Mouse (Mus musculus) C2C12 (cell line): ENCODE measurements around the gene Foxl2. TPM values are rescaled to one million over a fixed set of nuclear protein-coding genes. Genes with fewer than 3 reads are reported as not detected.

Source experiments
- H3K27me3 ChIP-seq: one replicate; pipeline ENCODE4 v1.6.1; 2011; ENCODE audit not compliant: control insufficient read depth, insufficient read depth, insufficient read length
- H3K36me3 ChIP-seq: one replicate; pipeline ENCODE4 v1.6.1; 2011; ENCODE audit not compliant: control insufficient read depth, insufficient read depth
- H3K4me3 ChIP-seq: one replicate; pipeline ENCODE4 v1.5.1; 2011; ENCODE audit warnings: mild to moderate bottlenecking, control low read depth; ENCODE audit not compliant: poor library complexity, insufficient read depth, severe bottlenecking
- H3K79me2 ChIP-seq: one replicate; pipeline ENCODE4 v1.6.1; 2011; ENCODE audit not compliant: control insufficient read depth, insufficient read depth
- H3K79me3 ChIP-seq: one replicate; pipeline ENCODE4 v1.6.1; 2011; ENCODE audit warnings: low read depth, control low read depth
- H3ac ChIP-seq: one replicate; pipeline ENCODE3; 2011; ENCODE audit warnings: low read depth; ENCODE audit not compliant: control insufficient read depth, insufficient read length
- CEBPB ChIP-seq: IDR thresholded peaks from one replicate; pipeline ENCODE4 v1.6.1; 2011; ENCODE audit warnings: low read depth, mild to moderate bottlenecking, control low read depth, moderate library complexity
- CTCF ChIP-seq: IDR thresholded peaks from one replicate; pipeline ENCODE4 v1.5.1; 2011; ENCODE audit not compliant: control insufficient read depth, insufficient read depth, insufficient read length
- FOSL1 ChIP-seq: IDR thresholded peaks from one replicate; pipeline ENCODE4 v1.8.0; 2011; ENCODE audit warnings: mild to moderate bottlenecking, low read length; ENCODE audit not compliant: poor library complexity, insufficient read depth, severe bottlenecking
- MAX ChIP-seq: IDR thresholded peaks from one replicate; pipeline ENCODE4 v1.6.1; 2011; ENCODE audit warnings: mild to moderate bottlenecking, control low read depth
- MYOD1 ChIP-seq: IDR thresholded peaks from one replicate; pipeline ENCODE4 v1.6.1; 2011; ENCODE audit warnings: low read depth; ENCODE audit not compliant: control insufficient read depth, insufficient read length
- MYOG ChIP-seq: IDR thresholded peaks from one replicate; pipeline ENCODE4 v1.6.1; 2011; ENCODE audit not compliant: control insufficient read depth, insufficient read length; ENCODE audit errors: extremely low read depth
- USF1 ChIP-seq: IDR thresholded peaks from one replicate; pipeline ENCODE4 v1.6.1; 2011; ENCODE audit warnings: low read depth, mild to moderate bottlenecking, control low read depth, moderate library complexity
- polyA plus RNA-seq: library from polyadenylated mRNA; unstranded; fragments of >200 nt; fragmentation: generic; extraction: Trizol; gene quantifications from one replicate; pipeline ENCODE4 v1.2.1, GENCODE M21; 2012; ENCODE audit warnings: missing spikeins

The Foxl2 gene
- polyA plus RNA-seq, 1 experiment, result 0.01 TPM

DNA sequence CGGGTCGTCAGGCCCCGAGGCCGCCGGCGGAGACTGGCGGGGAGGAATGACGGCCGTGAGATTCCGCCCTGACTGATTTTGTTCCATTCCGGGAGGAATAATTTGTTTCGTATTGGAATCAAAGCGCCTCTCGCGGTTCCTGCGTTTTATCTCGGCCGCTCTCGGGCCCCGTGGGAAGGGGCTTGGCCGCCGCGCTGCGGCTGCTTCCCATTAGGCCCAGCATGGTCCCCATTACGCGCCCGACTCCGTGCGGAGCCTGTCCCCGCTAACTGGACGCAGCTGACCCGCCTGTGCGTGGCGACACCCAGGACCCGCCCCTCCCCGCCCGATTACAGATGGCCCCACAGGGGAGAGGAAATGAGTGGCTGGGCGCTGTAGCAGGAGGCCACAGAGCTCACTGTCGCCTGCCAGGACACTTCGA, 18.0 kb downstream of the Foxl2 start:
- no peaks in the 10 kb centered on the region for H3K79me3 ChIP-seq
- peaks cover 26% of the 10 kb centered on the region for H3K27me3 ChIP-seq
- no peak overlapping the region for H3K4me3 ChIP-seq
- H3K36me3 ChIP-seq, result no peaks in the 10 kb centered on the region
- no peaks in the 10 kb centered on the region for H3K79me2 ChIP-seq
- TF ChIP-seq MYOG, result no peak
- no peak for TF ChIP-seq MYOD1
- peak overlapping the region; percentile 44 for H3ac ChIP-seq

DNA sequence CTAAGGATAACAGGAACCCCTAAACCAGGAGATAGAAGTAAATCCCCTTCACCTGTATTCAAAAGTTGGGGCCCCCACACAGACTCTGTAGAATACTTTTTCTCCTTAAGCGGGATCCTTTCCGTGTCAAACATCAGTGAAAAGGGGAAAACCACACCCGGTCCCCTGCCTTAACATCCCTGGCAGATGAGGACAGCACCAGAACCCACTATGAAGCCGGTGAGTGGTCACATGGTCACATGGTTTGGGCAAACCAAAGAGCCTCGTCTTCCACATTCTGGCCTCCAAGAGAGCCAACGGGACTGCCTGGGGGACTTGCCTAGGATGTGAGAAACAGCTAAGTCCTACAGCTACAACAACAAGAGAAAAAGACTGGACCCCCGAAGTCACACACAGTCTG, 18.5 kb downstream of the Foxl2 start:
- Histone ChIP-seq H3K36me3 (no peaks in the 10 kb centered on the region), H3ac (no peak overlapping the region), H3K4me3 (no peak overlapping the region), H3K79me2 (no peaks in the 10 kb centered on the region), H3K79me3 (no peaks in the 10 kb centered on the region), H3K27me3 (peaks cover 26% of the 10 kb centered on the region)
- TF ChIP-seq USF1 (no peak), MYOD1 (no peak), MAX (no peak), MYOG (no peak), FOSL1 (no peak), CEBPB (no peak), CTCF (no peak)

DNA sequence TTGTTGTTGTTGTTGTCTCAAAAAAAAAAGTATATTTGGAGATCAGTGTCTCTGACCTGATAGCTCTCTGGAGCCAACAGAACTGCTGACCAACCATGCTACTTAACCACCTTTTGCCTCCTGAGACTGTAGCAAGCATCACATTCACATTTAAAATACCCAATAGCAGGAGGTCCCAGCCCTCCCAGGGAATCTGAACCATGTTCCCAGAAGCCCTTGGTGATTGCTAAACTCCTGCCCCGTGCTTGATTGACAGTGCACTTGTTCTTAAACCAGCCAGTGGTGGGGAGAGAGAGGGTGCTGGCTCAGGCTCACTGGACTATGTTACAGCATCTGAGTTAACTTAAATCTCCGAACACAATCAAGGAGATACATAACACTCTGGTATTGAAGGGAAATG, 19.8 kb downstream of the Foxl2 start:
- TF ChIP-seq CEBPB, result no peak
- TF ChIP-seq MYOD1, result no peak
- no peak for TF ChIP-seq MAX
- no peak for TF ChIP-seq USF1
- no peak for TF ChIP-seq CTCF
- TF ChIP-seq FOSL1, result no peak
- no peak for TF ChIP-seq MYOG
- H3K4me3 ChIP-seq, result no peak overlapping the region
- peaks cover 26% of the 10 kb centered on the region for H3K27me3 ChIP-seq
- no peaks in the 10 kb centered on the region for H3K36me3 ChIP-seq
- no peaks in the 10 kb centered on the region for H3K79me3 ChIP-seq
- H3K79me2 ChIP-seq, result no peaks in the 10 kb centered on the region
- no peak overlapping the region for H3ac ChIP-seq

DNA sequence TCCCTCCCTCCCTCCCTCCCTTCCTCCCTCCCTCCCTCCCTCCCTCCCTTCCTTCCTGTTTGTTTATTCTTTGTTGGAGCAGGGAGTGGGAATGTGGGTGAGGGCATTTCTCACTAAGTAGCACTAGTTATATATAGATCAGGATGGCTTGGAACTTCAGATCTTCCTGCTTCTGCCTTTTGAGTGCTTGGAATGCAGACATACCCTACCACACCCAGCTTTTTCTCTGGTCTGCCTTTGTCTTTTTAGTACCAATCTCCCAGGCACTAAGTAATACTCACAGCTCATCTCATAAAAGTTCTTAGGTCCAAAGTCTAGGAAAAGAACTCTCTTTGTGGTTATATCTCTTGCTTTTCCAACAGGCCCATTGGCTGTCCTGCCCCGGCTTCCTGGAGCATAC, 21.0 kb downstream of the Foxl2 start:
- Histone ChIP-seq H3ac (no peak overlapping the region), H3K79me3 (no peaks in the 10 kb centered on the region), H3K4me3 (no peak overlapping the region), H3K36me3 (no peaks in the 10 kb centered on the region), H3K27me3 (peaks cover 21% of the 10 kb centered on the region), H3K79me2 (no peaks in the 10 kb centered on the region)
- TF ChIP-seq MYOG, result no peak
- no peak for TF ChIP-seq CEBPB
- TF ChIP-seq MYOD1, result no peak
- no peak for TF ChIP-seq USF1
- TF ChIP-seq FOSL1, result no peak
- TF ChIP-seq CTCF, result no peak
- no peak for TF ChIP-seq MAX

DNA sequence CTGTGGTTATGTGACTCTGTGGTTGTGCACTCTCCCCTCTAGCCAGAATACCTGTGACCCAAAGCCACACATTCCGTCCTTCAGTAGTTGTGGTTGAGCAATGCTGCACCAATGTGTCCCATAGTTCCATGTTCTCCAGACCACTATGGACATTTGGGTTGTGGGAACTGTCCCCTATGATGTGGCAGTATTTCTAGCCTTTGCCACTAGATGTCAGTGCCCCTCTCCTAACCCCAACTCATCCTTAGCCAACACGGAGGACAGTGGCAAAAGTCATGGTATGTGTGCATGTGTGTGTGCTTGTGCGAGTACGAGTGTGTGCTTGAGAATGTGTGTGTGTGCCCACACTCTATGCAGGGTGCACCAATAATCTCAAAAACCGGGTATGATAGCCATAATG, 21.4 kb downstream of the Foxl2 start:
- H3K79me2 ChIP-seq, result no peaks in the 10 kb centered on the region
- H3K79me3 ChIP-seq, result no peaks in the 10 kb centered on the region
- H3ac ChIP-seq, result no peak overlapping the region
- TF ChIP-seq CEBPB (peak; percentile 34), CTCF (peak; percentile 37), MAX (no peak)
- no peak overlapping the region for H3K4me3 ChIP-seq
- H3K27me3 ChIP-seq, result peaks cover 21% of the 10 kb centered on the region
- H3K36me3 ChIP-seq, result no peaks in the 10 kb centered on the region

DNA sequence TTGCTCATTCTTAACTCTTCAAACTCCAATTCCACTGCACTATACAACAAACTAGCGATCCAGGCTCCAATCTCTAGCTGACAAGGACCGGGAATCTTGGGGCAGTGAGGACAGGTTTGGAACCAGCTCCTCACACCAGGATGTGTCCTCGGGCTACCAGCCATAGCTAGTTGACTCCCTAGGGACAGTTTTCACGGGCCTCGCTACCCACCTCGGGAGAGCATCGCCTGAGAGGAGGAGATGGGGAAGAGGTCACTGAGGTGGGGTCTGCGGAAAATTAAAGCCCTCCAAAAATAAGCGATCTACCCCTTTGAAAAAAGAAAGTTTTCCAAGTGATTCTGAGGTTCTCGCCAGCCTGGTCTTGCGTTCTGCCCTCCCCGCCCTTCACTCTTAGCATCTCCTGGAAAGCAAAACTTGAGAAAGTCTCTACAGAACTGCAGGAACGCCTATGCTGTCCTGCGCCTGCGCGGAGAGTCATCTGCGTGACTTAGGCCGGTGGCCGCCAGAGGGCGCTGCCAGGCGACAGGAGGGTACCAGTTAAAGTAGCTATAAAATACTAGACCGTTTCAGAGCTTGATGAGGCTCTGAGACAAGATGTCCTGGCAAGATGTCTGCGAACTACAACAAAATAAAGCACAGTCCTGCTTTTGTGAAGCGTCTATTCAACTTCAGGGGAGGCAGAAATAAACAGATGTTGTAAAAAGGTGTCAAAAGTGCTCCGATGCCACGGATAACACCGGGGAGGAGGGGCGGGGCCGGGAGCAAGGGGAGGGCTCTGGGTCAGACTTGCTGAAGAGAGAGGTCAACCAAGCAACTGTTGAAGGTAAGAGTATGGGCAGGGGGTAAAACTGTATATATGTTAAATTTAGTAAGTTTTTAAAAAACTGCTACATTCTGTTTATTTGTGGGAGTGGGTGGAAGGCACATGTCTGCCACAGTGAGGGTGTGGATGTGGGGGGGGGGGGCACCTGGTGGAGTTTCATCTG, 24.6 kb downstream of the Foxl2 start:
- Histone ChIP-seq H3K79me3 (no peaks in the 10 kb centered on the region), H3ac (no peak overlapping the region), H3K27me3 (no peaks in the 10 kb centered on the region), H3K79me2 (no peaks in the 10 kb centered on the region), H3K4me3 (peak overlapping the region; percentile 14), H3K36me3 (no peaks in the 10 kb centered on the region)
- TF ChIP-seq CEBPB, result no peak
- peak; percentile 85 for TF ChIP-seq CTCF
